In the genomic region with DNA sequence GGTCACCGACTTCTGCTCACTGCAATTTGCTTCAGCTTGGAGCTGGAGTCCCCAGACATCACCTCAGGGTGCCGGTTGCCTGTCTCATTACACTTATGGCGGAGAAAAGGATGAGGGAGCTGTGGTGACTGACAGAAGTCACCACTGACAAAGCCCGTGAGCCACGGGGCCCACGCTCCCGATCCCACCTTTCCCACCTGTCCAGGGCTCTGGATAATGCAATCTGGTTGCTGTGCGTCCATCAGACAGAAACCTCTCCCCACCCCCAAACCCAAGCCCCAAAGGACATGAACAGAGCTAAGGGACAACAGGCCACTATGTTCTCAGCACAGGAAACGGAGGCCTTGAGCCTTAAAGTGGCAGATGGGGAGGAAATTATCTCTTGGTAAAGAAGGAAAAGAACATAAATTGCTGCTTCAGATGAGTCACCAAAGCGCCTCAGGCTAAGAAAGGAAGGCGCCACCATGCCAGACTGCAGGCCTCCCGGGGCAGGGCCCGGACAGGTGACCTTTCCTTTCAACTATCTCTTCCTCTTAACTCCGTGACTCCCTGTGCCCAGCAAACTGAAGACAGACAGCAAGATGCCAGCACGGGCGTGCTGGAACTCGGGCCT, we compare ENCODE assay signal across 10 mouse cellular contexts. TPM values are rescaled to one million over a fixed set of nuclear protein-coding genes. Genes with fewer than 3 reads are reported as not detected.
DNase-seq lines count a peak whose midpoint lies in the region; ATAC-seq and TF ChIP-seq lines count a peak whose summit lies in the region.
"Had no signal": no experiment of that assay in that cellular context is flagged by ENCODE, and none has a peak within 500 bp of the region (broad histone marks: within the 10 kb centered on the region; RNA-seq: fewer than 3 reads in every experiment).

No protein-coding gene starts in this region.

- H3K4me1 ChIP-seq in forebrain, embryonic 12.5 days, result peaks cover 8% of the 10 kb centered on the region; the same call in 1 of the 2 replicates
- no peaks in the 10 kb centered on the region for H3K4me1 ChIP-seq in forebrain, embryonic 14.5 days (ENCODE audit: control insufficient read depth, insufficient read depth, low read length)
- no peaks in the 10 kb centered on the region for H3K4me1 ChIP-seq in liver, postnatal 0 days (ENCODE audit: insufficient read depth)
- peaks cover 26% of the 10 kb centered on the region for H3K4me1 ChIP-seq in limb, embryonic 10.5 days

- H3K27ac ChIP-seq in forebrain, embryonic 12.5 days, result peak overlapping the region; percentile 19; the same call in 1 of the 2 replicates
- no peak overlapping the region for H3K27ac ChIP-seq in forebrain, embryonic 14.5 days (ENCODE audit: low read depth, low read length)
- H3K27ac ChIP-seq in liver, postnatal 0 days (ENCODE audit: low read depth), result peak overlapping the region; percentile 31; the same call in 1 of the 2 replicates
- peak overlapping the region; percentile 12 for H3K27ac ChIP-seq in limb, embryonic 10.5 days
- H3K27ac ChIP-seq: macrophage had no signal

- no peaks in the 10 kb centered on the region for H3K27me3 ChIP-seq in forebrain, embryonic 12.5 days
- no peaks in the 10 kb centered on the region for H3K27me3 ChIP-seq in forebrain, embryonic 14.5 days (replicated peaks; ENCODE audit: control insufficient read depth, insufficient read depth, low read length)
- H3K27me3 ChIP-seq in liver, postnatal 0 days (ENCODE audit: insufficient read depth, low read length), result no peaks in the 10 kb centered on the region
- H3K27me3 ChIP-seq in limb, embryonic 10.5 days (ENCODE audit: low read depth, poor library complexity, severe bottlenecking), result no peaks in the 10 kb centered on the region

- H3K4me2 ChIP-seq in forebrain, embryonic 12.5 days, result no peak overlapping the region
- no peak overlapping the region for H3K4me2 ChIP-seq in forebrain, embryonic 14.5 days (ENCODE audit: low read length)
- H3K4me2 ChIP-seq in liver, postnatal 0 days (ENCODE audit: low read depth, low read length), result no peak overlapping the region

- no peaks in the 10 kb centered on the region for H3K36me3 ChIP-seq in forebrain, embryonic 12.5 days (replicated peaks)
- no peaks in the 10 kb centered on the region for H3K36me3 ChIP-seq in forebrain, embryonic 14.5 days (ENCODE audit: control insufficient read depth, insufficient read depth, low read length)
- no peaks in the 10 kb centered on the region for H3K36me3 ChIP-seq in liver, postnatal 0 days (replicated peaks; ENCODE audit: insufficient read depth, low read length)
- H3K36me3 ChIP-seq in limb, embryonic 10.5 days, result no peaks in the 10 kb centered on the region

- 75% methylated on average over 17 of the region's 17 CpGs for WGBS in forebrain, embryonic 12.5 days
- WGBS in forebrain, embryonic 14.5 days, result 77% methylated on average over 17 of the region's 17 CpGs
- WGBS in liver, postnatal 0 days (ENCODE audit: insufficient replicate concordance), result 60% methylated on average over 17 of the region's 17 CpGs
- 68% methylated on average over 17 of the region's 17 CpGs for WGBS in limb, embryonic 10.5 days

- no peak for ATAC-seq in forebrain, embryonic 12.5 days (ENCODE audit: low FRiP score)
- ATAC-seq in forebrain, embryonic 14.5 days, result no peak
- 0 out of 2 replicates have a peak, but pooled peaks have one; percentile 31 for ATAC-seq in liver, postnatal 0 days

- DNase-seq in forebrain, embryonic 14.5 days (ENCODE audit: low spot score), result no peak
- no peak for DNase-seq in liver, postnatal 0 days
- DNase-seq in liver, result no peak
- DNase-seq in brain, adult 2 months (ENCODE audit: low read depth, low spot score), result peak; percentile 78
- DNase-seq in limb, embryonic 10.5 days (ENCODE audit: low spot score), result no peak
- no peak for DNase-seq in gastrocnemius, postnatal 25 days
- no peak for DNase-seq in frontal cortex, postnatal 36 days (ENCODE audit: low spot score in 2 of 2)
- DNase-seq: right cerebral cortex, postnatal 4 days had no signal

- no peaks in the 10 kb centered on the region for H3K9me3 ChIP-seq in forebrain, embryonic 12.5 days
- H3K9me3 ChIP-seq in forebrain, embryonic 14.5 days (replicated peaks; ENCODE audit: control insufficient read depth, low read length), result no peaks in the 10 kb centered on the region
- no peaks in the 10 kb centered on the region for H3K9me3 ChIP-seq in liver, postnatal 0 days (ENCODE audit: low read length)
- H3K9me3 ChIP-seq in limb, embryonic 10.5 days (replicated peaks), result no peaks in the 10 kb centered on the region

- no peak overlapping the region for H3K4me3 ChIP-seq in forebrain, embryonic 12.5 days (replicated peaks)
- H3K4me3 ChIP-seq in forebrain, embryonic 14.5 days (ENCODE audit: low read depth, low read length), result no peak overlapping the region
- H3K4me3 ChIP-seq in liver, postnatal 0 days (ENCODE audit: low read depth, low read length), result no peak overlapping the region
- H3K4me3 ChIP-seq in limb, embryonic 10.5 days, result no peak overlapping the region

- no peak for TF ChIP-seq CTCF in liver, postnatal 0 days (IDR thresholded peaks at IDR 0.05; ENCODE audit: low read depth)

- H3K9ac ChIP-seq in forebrain, embryonic 12.5 days, result no peak overlapping the region
- no peak overlapping the region for H3K9ac ChIP-seq in forebrain, embryonic 14.5 days (ENCODE audit: low read length)
- no peak overlapping the region; the same call in 1 of the 2 replicates for H3K9ac ChIP-seq in liver, postnatal 0 days (replicated peaks)

- peak; percentile 48; the same call in 1 of the 2 replicates for TF ChIP-seq EP300 in liver, postnatal 0 days (IDR thresholded peaks at IDR 0.05; ENCODE audit: low read depth)

RNA-seq across cellular contexts. Expression of a gene that starts 34.2 kb away (rescaled TPM):
- polyA plus RNA-seq in forebrain, embryonic 12.5 days (2016; fragmentation: Nextera tagmentation; extraction: Ambion mirVana), result 3.5 and 4.0 TPM in 2 replicates
- 1.5 and 1.9 TPM in 2 replicates for polyA plus RNA-seq in forebrain, embryonic 14.5 days (2014; fragmentation: Nextera tagmentation; extraction: Ambion mirVana)
- 1.5 and 1.7 TPM in 2 replicates for polyA plus RNA-seq in liver, postnatal 0 days (2015; fragmentation: Nextera tagmentation; extraction: Ambion mirVana)
- polyA plus RNA-seq in limb, embryonic 10.5 days (2016; fragmentation: Nextera tagmentation; extraction: Ambion mirVana), result 1.6 and 2.0 TPM in 2 replicates
- total RNA-seq in gastrocnemius, postnatal 25 days (2021), result 1 to 10 TPM; 4.1 to 5.1 TPM
